Mouse (Mus musculus): ENCODE measurements at regions not wholly inside any gene's neighbourhood (a gene's known extent, or its start where the extent isn't known, plus 50 kb on each side); places are given as distances from the start of the nearest gene placed in this dataset.

- TF ChIP-seq EP300 (IDR thresholded peaks at IDR 0.05; ENCODE audit: insufficient read depth, low read depth, low read length): no peak
- TF ChIP-seq POLR2A (IDR thresholded peaks at IDR 0.05; ENCODE audit: insufficient read depth, low read length): no peak
These were observed 75.9 kb downstream of the Tmem17 start for GRCm38 (mm10) chr11:22587691-22588241.
